Mouse (Mus musculus): Measurements from ENCODE around the gene Npm1.

DNA sequence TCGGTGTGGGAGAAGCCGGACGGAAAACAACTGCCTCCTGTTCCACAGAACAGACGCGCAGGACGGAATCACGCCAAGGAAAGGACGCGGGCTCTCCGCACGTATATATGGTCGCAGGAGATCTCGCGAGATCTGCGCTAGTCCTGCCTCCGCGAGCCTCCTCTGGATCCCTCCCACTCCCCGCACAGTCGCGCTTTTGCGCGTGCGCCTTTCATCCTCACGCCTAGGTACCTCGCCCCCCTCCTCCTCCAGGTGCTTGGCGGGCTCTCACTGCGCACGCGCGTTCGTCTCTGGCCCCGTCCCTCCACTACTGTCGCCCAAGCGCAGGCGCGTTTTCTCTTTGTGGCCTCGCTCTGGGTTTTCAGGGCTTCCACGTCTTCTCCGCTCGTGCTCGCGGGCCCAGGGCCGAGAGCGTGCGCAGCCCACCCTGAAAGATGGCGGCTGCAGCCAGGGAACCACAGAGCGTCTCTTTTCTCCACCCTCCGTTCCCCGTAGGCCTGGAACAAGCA is at the start of gene Npm1:
- TF ChIP-seq GATA1 (IDR thresholded peaks at IDR 0.05; ENCODE audit: borderline replicate concordance, low read length) (no peak), FLI1 (IDR thresholded peaks at IDR 0.05; ENCODE audit: low read length) (no peak)

Measured in megakaryocyte, embryonic 14.5 days (primary cell).